Mouse (Mus musculus) cerebellum, adult (tissue): ENCODE results near the gene Efcab6.
A peak's percentile ranks its signal among the peaks of the same experiment; 100 is the strongest.

Experiments
- ATAC-seq: cut with Nextera tagmentation; 2 replicates; pipeline ENCODE4 v1.9.2; 2017; ENCODE audit warnings: mild to moderate bottlenecking, moderate library complexity, mixed read lengths; ENCODE audit not compliant: insufficient number of reproducible peaks, low FRiP score, low TSS enrichment

Gene Efcab6

GRCm38 (mm10) chr15:84069455-84070050 lies 4.4 kb upstream of the Efcab6 start:
- ATAC-seq: no peak

- no peak for ATAC-seq
These were observed 522 bp upstream of the Efcab6 start for GRCm38 (mm10) chr15:84065701-84066100.

- ATAC-seq: no peak
These were observed 6.3 kb downstream of the Efcab6 start for GRCm38 (mm10) chr15:84058841-84059240.

- ATAC-seq: no peak
These were observed 9.1 kb downstream of the Efcab6 start for GRCm38 (mm10) chr15:84056083-84056482.

GRCm38 (mm10) chr15:84053859-84054258 lies 11.3 kb downstream of the Efcab6 start:
- peak; percentile 75 for ATAC-seq

- no peak for ATAC-seq
These were observed 11.9 kb downstream of the Efcab6 start for GRCm38 (mm10) chr15:84053240-84053639.

GRCm38 (mm10) chr15:84052390-84052789 lies 12.8 kb downstream of the Efcab6 start:
- no peak for ATAC-seq

- no peak for ATAC-seq
These were observed 15.6 kb downstream of the Efcab6 start for GRCm38 (mm10) chr15:84049570-84049969.

- no peak for ATAC-seq
These were observed 19.6 kb downstream of the Efcab6 start for GRCm38 (mm10) chr15:84045562-84045961.

GRCm38 (mm10) chr15:84037067-84037466 lies 28.1 kb downstream of the Efcab6 start:
- peak; percentile 93 for ATAC-seq

- no peak for ATAC-seq
These were observed 39.5 kb downstream of the Efcab6 start for GRCm38 (mm10) chr15:84025651-84026050.

GRCm38 (mm10) chr15:84024851-84025250 lies 40.3 kb downstream of the Efcab6 start:
- peak; percentile 82 for ATAC-seq

- ATAC-seq: no peak
These were observed 55.7 kb downstream of the Efcab6 start for GRCm38 (mm10) chr15:84009366-84010083.

- ATAC-seq: no peak
These were observed 60.9 kb downstream of the Efcab6 start for GRCm38 (mm10) chr15:84004306-84004705.

GRCm38 (mm10) chr15:83999071-83999470 lies 66.1 kb downstream of the Efcab6 start:
- ATAC-seq: no peak

GRCm38 (mm10) chr15:83998586-83998985 lies 66.6 kb downstream of the Efcab6 start:
- ATAC-seq: no peak

- peak; percentile 56 for ATAC-seq
These were observed 67.1 kb downstream of the Efcab6 start for GRCm38 (mm10) chr15:83998115-83998514.

GRCm38 (mm10) chr15:83997550-83997949 lies 67.6 kb downstream of the Efcab6 start:
- no peak for ATAC-seq

- no peak for ATAC-seq
These were observed 68.3 kb downstream of the Efcab6 start for GRCm38 (mm10) chr15:83996864-83997263.

GRCm38 (mm10) chr15:83992191-83992590 lies 73.0 kb downstream of the Efcab6 start:
- no peak for ATAC-seq

GRCm38 (mm10) chr15:83991461-83991860 lies 73.7 kb downstream of the Efcab6 start:
- ATAC-seq: no peak

GRCm38 (mm10) chr15:83989241-83989640 lies 75.9 kb downstream of the Efcab6 start:
- ATAC-seq: no peak
